Mouse (Mus musculus): ENCODE data around the gene Chp2. TPM values are rescaled to one million over a fixed set of nuclear protein-coding genes. Genes with fewer than 3 reads are reported as not detected.

The Chp2 gene
- polyA plus RNA-seq (2015; fragmentation: Nextera tagmentation; extraction: Ambion mirVana), result 1.2 and 1.3 TPM in 2 replicates

- H3K27me3 ChIP-seq, result 0 out of 2 replicates have a peak, but pooled peaks cover 2% of the 10 kb centered on the region
- H3K9me3 ChIP-seq, result no peaks in the 10 kb centered on the region
- 33% methylated on average over 20 of the region's 20 CpGs for WGBS
- no peaks in the 10 kb centered on the region for H3K36me3 ChIP-seq
- H3K9ac ChIP-seq, result no peak within 1 kb of the TSS
- ATAC-seq (ENCODE audit: low FRiP score, low read depth), result no peak
- peak within 1 kb of the TSS; percentile 12; the same call in 1 of the 2 replicates for H3K4me3 ChIP-seq
- 0 out of 2 replicates have a peak, but pooled peaks cover 5% of the 10 kb centered on the region for H3K4me1 ChIP-seq (replicated peaks)
- peak within 1 kb of the TSS; percentile 45 for H3K4me2 ChIP-seq
- H3K27ac ChIP-seq (replicated peaks), result no peak within 1 kb of the TSS
These were observed at the start of gene Chp2 for GRCm38 (mm10) chr7:122219315-122219801. Gene Chp2, plus strand, starts transcription at chr7:122219496.

GRCm38 (mm10) chr7:122170705-122171104 is 48.6 kb upstream of the Chp2 start:
- Histone ChIP-seq H3K9me3 (no peaks in the 10 kb centered on the region), H3K4me2 (no peak overlapping the region), H3K36me3 (peaks cover 8% of the 10 kb centered on the region; the same call in 1 of the 2 replicates), H3K9ac (no peak overlapping the region), H3K27me3 (no peaks in the 10 kb centered on the region), H3K27ac (replicated peaks) (no peak overlapping the region), H3K4me1 (replicated peaks) (no peaks in the 10 kb centered on the region), H3K4me3 (no peak overlapping the region)
- 82% methylated on average over 6 of the region's 6 CpGs for WGBS
- no peak for ATAC-seq (ENCODE audit: low FRiP score, low read depth)

- peaks cover 8% of the 10 kb centered on the region; the same call in 1 of the 2 replicates for H3K36me3 ChIP-seq
- 86% methylated on average over 10 of the region's 10 CpGs for WGBS
- H3K9ac ChIP-seq, result no peak overlapping the region
- H3K4me1 ChIP-seq (replicated peaks), result no peaks in the 10 kb centered on the region
- H3K4me2 ChIP-seq, result no peak overlapping the region
- ATAC-seq (ENCODE audit: low FRiP score, low read depth), result no peak
- H3K9me3 ChIP-seq, result no peaks in the 10 kb centered on the region
- H3K27me3 ChIP-seq, result no peaks in the 10 kb centered on the region
- H3K27ac ChIP-seq (replicated peaks), result no peak overlapping the region
- no peak overlapping the region for H3K4me3 ChIP-seq
These were observed 47.7 kb upstream of the Chp2 start for GRCm38 (mm10) chr7:122171613-122172012.

- no peak overlapping the region for H3K4me2 ChIP-seq
- H3K4me3 ChIP-seq, result no peak overlapping the region
- no peaks in the 10 kb centered on the region for H3K36me3 ChIP-seq
- no peaks in the 10 kb centered on the region for H3K27me3 ChIP-seq
- no peak overlapping the region for H3K27ac ChIP-seq (replicated peaks)
- 89% methylated on average over 7 of the region's 7 CpGs for WGBS
- no peak overlapping the region for H3K9ac ChIP-seq
- no peak for ATAC-seq (ENCODE audit: low FRiP score, low read depth)
- no peaks in the 10 kb centered on the region; the same call in 1 of the 2 replicates for H3K4me1 ChIP-seq (replicated peaks)
- no peaks in the 10 kb centered on the region for H3K9me3 ChIP-seq
These were observed 38.6 kb upstream of the Chp2 start for GRCm38 (mm10) chr7:122180720-122181119.

- Histone ChIP-seq H3K36me3 (no peaks in the 10 kb centered on the region), H3K4me2 (no peak overlapping the region), H3K9ac (no peak overlapping the region), H3K27me3 (no peaks in the 10 kb centered on the region), H3K4me1 (replicated peaks) (no peaks in the 10 kb centered on the region; the same call in 1 of the 2 replicates), H3K27ac (replicated peaks) (no peak overlapping the region), H3K4me3 (no peak overlapping the region), H3K9me3 (no peaks in the 10 kb centered on the region)
- no peak for ATAC-seq (ENCODE audit: low FRiP score, low read depth)
- 78% methylated on average over 5 of the region's 5 CpGs for WGBS
These were observed 34.7 kb upstream of the Chp2 start for GRCm38 (mm10) chr7:122184569-122184968.

- peak within 1 kb of the TSS; percentile 23 for H3K4me3 ChIP-seq
- 23% methylated on average over 17 of the region's 17 CpGs for WGBS
These were observed 33.3 kb upstream of the Chp2 start, which contains the start of gene Ern2 for GRCm38 (mm10) chr7:122186043-122186442. Gene Ern2, minus strand, starts transcription at chr7:122186207.

GRCm38 (mm10) chr7:122189484-122189883 is 29.8 kb upstream of the Chp2 start:
- ATAC-seq (ENCODE audit: low FRiP score, low read depth), result no peak
- WGBS, result 26% methylated on average over 7 of the region's 7 CpGs
- Histone ChIP-seq H3K9ac (no peak overlapping the region), H3K4me1 (replicated peaks) (no peaks in the 10 kb centered on the region; the same call in 1 of the 2 replicates), H3K9me3 (no peaks in the 10 kb centered on the region), H3K4me3 (no peak overlapping the region), H3K4me2 (no peak overlapping the region), H3K27ac (replicated peaks) (no peak overlapping the region), H3K36me3 (no peaks in the 10 kb centered on the region), H3K27me3 (no peaks in the 10 kb centered on the region)

More at GRCm38 (mm10) chr7:122186043-122186442, 33.3 kb upstream of the Chp2 start, which contains the start of gene Ern2:
- Histone ChIP-seq H3K9ac (no peak within 1 kb of the TSS), H3K27me3 (no peaks in the 10 kb centered on the region), H3K4me1 (replicated peaks) (no peaks in the 10 kb centered on the region; the same call in 1 of the 2 replicates), H3K9me3 (no peaks in the 10 kb centered on the region), H3K4me2 (peak within 1 kb of the TSS; percentile 49), H3K27ac (replicated peaks) (no peak within 1 kb of the TSS; the same call in 1 of the 2 replicates), H3K36me3 (no peaks in the 10 kb centered on the region)
- ATAC-seq (ENCODE audit: low FRiP score, low read depth), result peak; percentile 38; the same call in 1 of the 2 replicates

GRCm38 (mm10) chr7:122191097-122191496 is 28.2 kb upstream of the Chp2 start:
- no peak for ATAC-seq (ENCODE audit: low FRiP score, low read depth)
- H3K4me3 ChIP-seq, result no peak overlapping the region
- H3K9ac ChIP-seq, result no peak overlapping the region
- no peaks in the 10 kb centered on the region for H3K4me1 ChIP-seq (replicated peaks)
- WGBS, result 67% methylated on average over 10 of the region's 10 CpGs
- no peak overlapping the region for H3K4me2 ChIP-seq
- H3K9me3 ChIP-seq, result no peaks in the 10 kb centered on the region
- no peaks in the 10 kb centered on the region for H3K27me3 ChIP-seq
- no peak overlapping the region for H3K27ac ChIP-seq (replicated peaks)
- H3K36me3 ChIP-seq, result no peaks in the 10 kb centered on the region

- no peak overlapping the region for H3K9ac ChIP-seq
- no peaks in the 10 kb centered on the region for H3K9me3 ChIP-seq
- no peaks in the 10 kb centered on the region for H3K36me3 ChIP-seq
- H3K4me1 ChIP-seq (replicated peaks), result no peaks in the 10 kb centered on the region
- ATAC-seq (ENCODE audit: low FRiP score, low read depth), result no peak
- no peak overlapping the region for H3K27ac ChIP-seq (replicated peaks)
- no peak overlapping the region for H3K4me2 ChIP-seq
- H3K27me3 ChIP-seq, result no peaks in the 10 kb centered on the region
- H3K4me3 ChIP-seq, result no peak overlapping the region
These were observed 25.4 kb upstream of the Chp2 start for GRCm38 (mm10) chr7:122193919-122194318.

GRCm38 (mm10) chr7:122196771-122197170 is 22.5 kb upstream of the Chp2 start:
- H3K27ac ChIP-seq (replicated peaks), result no peak overlapping the region
- no peaks in the 10 kb centered on the region for H3K9me3 ChIP-seq
- 84% methylated on average over 9 of the region's 9 CpGs for WGBS
- no peaks in the 10 kb centered on the region for H3K27me3 ChIP-seq
- no peaks in the 10 kb centered on the region for H3K4me1 ChIP-seq (replicated peaks)
- H3K4me3 ChIP-seq, result no peak overlapping the region
- no peak overlapping the region for H3K4me2 ChIP-seq
- H3K9ac ChIP-seq, result no peak overlapping the region
- ATAC-seq (ENCODE audit: low FRiP score, low read depth), result no peak
- no peaks in the 10 kb centered on the region for H3K36me3 ChIP-seq

GRCm38 (mm10) chr7:122197306-122197705 is 22.0 kb upstream of the Chp2 start:
- no peaks in the 10 kb centered on the region for H3K27me3 ChIP-seq
- no peak overlapping the region for H3K9ac ChIP-seq
- no peak for ATAC-seq (ENCODE audit: low FRiP score, low read depth)
- H3K36me3 ChIP-seq, result no peaks in the 10 kb centered on the region
- 34% methylated on average over 4 of the region's 4 CpGs for WGBS
- H3K4me3 ChIP-seq, result no peak overlapping the region
- H3K4me2 ChIP-seq, result no peak overlapping the region
- no peaks in the 10 kb centered on the region for H3K9me3 ChIP-seq
- H3K4me1 ChIP-seq (replicated peaks), result no peaks in the 10 kb centered on the region
- no peak overlapping the region for H3K27ac ChIP-seq (replicated peaks)

GRCm38 (mm10) chr7:122199296-122199695 is 20.0 kb upstream of the Chp2 start:
- ATAC-seq (ENCODE audit: low FRiP score, low read depth), result no peak
- no peak overlapping the region for H3K4me3 ChIP-seq
- 25% methylated on average over 5 of the region's 5 CpGs for WGBS

GRCm38 (mm10) chr7:122203936-122204335 is 15.4 kb upstream of the Chp2 start:
- Histone ChIP-seq H3K27ac (replicated peaks) (no peak overlapping the region), H3K4me1 (replicated peaks) (no peaks in the 10 kb centered on the region), H3K36me3 (no peaks in the 10 kb centered on the region), H3K9ac (no peak overlapping the region), H3K9me3 (no peaks in the 10 kb centered on the region), H3K4me3 (no peak overlapping the region), H3K4me2 (no peak overlapping the region), H3K27me3 (no peaks in the 10 kb centered on the region)
- 57% methylated on average over 2 of the region's 2 CpGs for WGBS
- no peak for ATAC-seq (ENCODE audit: low FRiP score, low read depth)

More at GRCm38 (mm10) chr7:122199296-122199695, 20.0 kb upstream of the Chp2 start:
- no peaks in the 10 kb centered on the region for H3K36me3 ChIP-seq
- no peaks in the 10 kb centered on the region for H3K9me3 ChIP-seq
- no peak overlapping the region for H3K27ac ChIP-seq (replicated peaks)
- H3K27me3 ChIP-seq, result no peaks in the 10 kb centered on the region
- no peaks in the 10 kb centered on the region for H3K4me1 ChIP-seq (replicated peaks)
- no peak overlapping the region for H3K9ac ChIP-seq
- no peak overlapping the region for H3K4me2 ChIP-seq
